ENCODE assay signal across 8 mouse cellular contexts in the genomic region with DNA sequence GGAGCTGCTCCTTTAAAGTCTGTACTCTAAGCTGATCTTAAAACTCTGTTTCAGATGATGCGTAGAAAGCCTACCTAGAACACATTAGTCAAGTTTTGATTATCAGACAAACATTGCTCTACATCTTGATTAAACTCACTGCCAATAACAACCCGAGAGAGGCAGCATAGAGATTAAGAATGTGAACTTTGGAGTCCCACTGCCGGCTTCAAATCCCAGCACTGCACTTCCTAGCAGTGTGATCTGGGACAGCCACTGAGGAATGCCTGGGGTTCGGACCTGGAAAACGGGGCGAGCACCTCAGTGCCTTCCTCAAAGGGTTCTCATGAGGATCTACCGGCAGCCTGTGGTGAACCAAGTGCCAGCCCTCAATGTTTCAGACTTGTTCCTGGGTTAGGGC. TPM values are rescaled to one million over a fixed set of nuclear protein-coding genes. Genes with fewer than 3 reads are reported as not detected.
DNase-seq lines count a peak whose midpoint lies in the region; ATAC-seq and TF ChIP-seq lines count a peak whose summit lies in the region.

No protein-coding gene starts in this region.

- no peak for ATAC-seq in erythroblast, adult 5-6 weeks (replicated peaks; ENCODE audit: low FRiP score, poor library complexity, severe bottlenecking)
- ATAC-seq in lung, postnatal 0 days = no peak
- ATAC-seq in kidney, embryonic 16.5 days (ENCODE audit: low FRiP score, low TSS enrichment) = no peak
- ATAC-seq in neural tube, embryonic 15.5 days (ENCODE audit: low FRiP score) = no peak

- TF ChIP-seq EP300 in lung, postnatal 0 days (IDR thresholded peaks at IDR 0.05) = no peak

- no peak for TF ChIP-seq CTCF in lung, postnatal 0 days (IDR thresholded peaks at IDR 0.05)

- H3K27me3 ChIP-seq in erythroblast, embryonic 14.5 days (ENCODE audit: control insufficient read depth) = no peaks in the 10 kb centered on the region
- H3K27me3 ChIP-seq in lung, postnatal 0 days (replicated peaks; ENCODE audit: insufficient read depth, low read length) = no peaks in the 10 kb centered on the region
- no peaks in the 10 kb centered on the region for H3K27me3 ChIP-seq in kidney, embryonic 16.5 days (ENCODE audit: insufficient read depth, low read length)
- no peaks in the 10 kb centered on the region for H3K27me3 ChIP-seq in neural tube, embryonic 15.5 days (replicated peaks)

- DNase-seq in lung, postnatal 0 days (ENCODE audit: low spot score) = no peak
- DNase-seq in lung, postnatal 25 days (ENCODE audit: low spot score) = no peak
- no peak for DNase-seq in cerebellum, adult 11 months
- no peak for DNase-seq in cerebellum, postnatal 4 days (ENCODE audit: low spot score in 2 of 2)

- peaks cover 50% of the 10 kb centered on the region for H3K4me1 ChIP-seq in erythroblast, embryonic 14.5 days (ENCODE audit: control insufficient read depth)
- peaks cover 18% of the 10 kb centered on the region for H3K4me1 ChIP-seq in lung, postnatal 0 days (ENCODE audit: insufficient read depth, low read depth, low read length)
- peaks cover 28% of the 10 kb centered on the region for H3K4me1 ChIP-seq in kidney, embryonic 16.5 days (ENCODE audit: insufficient read depth, low read length)
- peaks cover 39% of the 10 kb centered on the region for H3K4me1 ChIP-seq in neural tube, embryonic 15.5 days

- peaks cover 57% of the 10 kb centered on the region for H3K36me3 ChIP-seq in erythroblast, embryonic 14.5 days (ENCODE audit: control insufficient read depth)
- H3K36me3 ChIP-seq in lung, postnatal 0 days (ENCODE audit: insufficient read depth, low read length) = 0 out of 2 replicates have a peak, but pooled peaks cover 4% of the 10 kb centered on the region
- H3K36me3 ChIP-seq in kidney, embryonic 16.5 days (ENCODE audit: insufficient read depth, low read length) = peaks cover 27% of the 10 kb centered on the region
- H3K36me3 ChIP-seq in neural tube, embryonic 15.5 days = peaks cover 39% of the 10 kb centered on the region

- 87% methylated on average over 7 of the region's 7 CpGs for WGBS in lung, postnatal 0 days
- 87% methylated on average over 7 of the region's 7 CpGs for WGBS in kidney, embryonic 16.5 days
- 91% methylated on average over 7 of the region's 7 CpGs for WGBS in neural tube, embryonic 15.5 days

- H3K4me2 ChIP-seq in lung, postnatal 0 days (replicated peaks; ENCODE audit: low read depth, low read length) = 0 out of 2 replicates have a peak overlapping the region, but pooled peaks have one; percentile 85
- peak overlapping the region; percentile 85; the same call in 1 of the 2 replicates for H3K4me2 ChIP-seq in kidney, embryonic 16.5 days (replicated peaks; ENCODE audit: low read depth, low read length)
- H3K4me2 ChIP-seq in neural tube, embryonic 15.5 days = peak overlapping the region; percentile 98; the same call in 1 of the 2 replicates

- no peaks in the 10 kb centered on the region for H3K9me3 ChIP-seq in erythroblast, embryonic 14.5 days (ENCODE audit: control insufficient read depth, low read length)
- H3K9me3 ChIP-seq in lung, postnatal 0 days (ENCODE audit: low read length) = no peaks in the 10 kb centered on the region
- no peaks in the 10 kb centered on the region for H3K9me3 ChIP-seq in kidney, embryonic 16.5 days (ENCODE audit: low read length)
- no peaks in the 10 kb centered on the region for H3K9me3 ChIP-seq in neural tube, embryonic 15.5 days (replicated peaks)

- no peak overlapping the region for H3K27ac ChIP-seq in lung, postnatal 0 days (ENCODE audit: low read length)
- no peak overlapping the region for H3K27ac ChIP-seq in kidney, embryonic 16.5 days (ENCODE audit: low read length)
- H3K27ac ChIP-seq in neural tube, embryonic 15.5 days (replicated peaks) = no peak overlapping the region

- peak overlapping the region; percentile 68 for H3K4me3 ChIP-seq in erythroblast, embryonic 14.5 days (replicated peaks)
- no peak overlapping the region for H3K4me3 ChIP-seq in lung, postnatal 0 days (ENCODE audit: low read depth, low read length)
- H3K4me3 ChIP-seq in kidney, embryonic 16.5 days (ENCODE audit: low read length) = no peak overlapping the region
- peak overlapping the region; percentile 97; the same call in 1 of the 2 replicates for H3K4me3 ChIP-seq in neural tube, embryonic 15.5 days (replicated peaks)

- peak overlapping the region; percentile 16; the same call in 1 of the 2 replicates for H3K9ac ChIP-seq in lung, postnatal 0 days (replicated peaks; ENCODE audit: low read depth)
- peak overlapping the region; percentile 89 for H3K9ac ChIP-seq in kidney, embryonic 16.5 days (replicated peaks; ENCODE audit: low read length)
- H3K9ac ChIP-seq in neural tube, embryonic 15.5 days (replicated peaks) = 0 out of 2 replicates have a peak overlapping the region, but pooled peaks have one; percentile 91

RNA-seq across cellular contexts. Expression of a gene that starts 1.8 kb away (rescaled TPM):
- 3.1 and 3.5 TPM in 2 replicates for polyA plus RNA-seq in erythroblast, embryonic 14.5 days (2012)
- total RNA-seq in erythroblast, adult 5-6 weeks (2015; ENCODE audit: low replicate concordance) = 27.1 and 49.3 TPM in 2 replicates
- 34.8 and 36.0 TPM in 2 replicates for total RNA-seq in erythroblast, adult 5-6 weeks (2017; ENCODE audit: low replicate concordance)
- polyA plus RNA-seq in lung, postnatal 0 days (2015; fragmentation: Nextera tagmentation; extraction: Ambion mirVana) = 156 and 157 TPM in 2 replicates
- polyA plus RNA-seq in kidney, embryonic 16.5 days (2015; fragmentation: Nextera tagmentation; extraction: Ambion mirVana) = 158 and 162 TPM in 2 replicates
- 130 and 139 TPM in 2 replicates for polyA plus RNA-seq in neural tube, embryonic 15.5 days (2015; fragmentation: Nextera tagmentation; extraction: Ambion mirVana)

RNA-seq across cellular contexts. Expression of a gene that starts 2.0 kb away (rescaled TPM):
- 0.21 and 0.22 TPM in 2 replicates for polyA plus RNA-seq in erythroblast, embryonic 14.5 days (2012)
- 2.9 TPM in 1 of 2 replicates, not detected in the other for total RNA-seq in erythroblast, adult 5-6 weeks (2015; ENCODE audit: low replicate concordance)
- 0.28 TPM in 1 of 2 replicates, not detected in the other for total RNA-seq in erythroblast, adult 5-6 weeks (2017; ENCODE audit: low replicate concordance)
- 6.2 and 9.4 TPM in 2 replicates for polyA plus RNA-seq in lung, postnatal 0 days (2015; fragmentation: Nextera tagmentation; extraction: Ambion mirVana)
- 5.9 and 7.0 TPM in 2 replicates for polyA plus RNA-seq in kidney, embryonic 16.5 days (2015; fragmentation: Nextera tagmentation; extraction: Ambion mirVana)
- polyA plus RNA-seq in neural tube, embryonic 15.5 days (2015; fragmentation: Nextera tagmentation; extraction: Ambion mirVana) = 6.4 and 6.7 TPM in 2 replicates

RNA-seq across cellular contexts. Expression of a gene that starts 17.5 kb away (rescaled TPM):
- polyA plus RNA-seq in erythroblast, embryonic 14.5 days (2012) = 0.84 and 0.97 TPM in 2 replicates
- 0.42 and 2.7 TPM in 2 replicates for total RNA-seq in erythroblast, adult 5-6 weeks (2015; ENCODE audit: low replicate concordance)
- total RNA-seq in erythroblast, adult 5-6 weeks (2017; ENCODE audit: low replicate concordance) = 0.42 and 3.6 TPM in 2 replicates
- polyA plus RNA-seq in lung, postnatal 0 days (2015; fragmentation: Nextera tagmentation; extraction: Ambion mirVana) = 17.5 and 19.4 TPM in 2 replicates
- 26.3 and 27.3 TPM in 2 replicates for polyA plus RNA-seq in kidney, embryonic 16.5 days (2015; fragmentation: Nextera tagmentation; extraction: Ambion mirVana)
- 22.3 and 23.5 TPM in 2 replicates for polyA plus RNA-seq in neural tube, embryonic 15.5 days (2015; fragmentation: Nextera tagmentation; extraction: Ambion mirVana)

RNA-seq across cellular contexts. Expression of a gene that starts 27.8 kb away (rescaled TPM):
- polyA plus RNA-seq in erythroblast, embryonic 14.5 days (2012) = not detected in 2 replicates
- not detected in 2 replicates for total RNA-seq in erythroblast, adult 5-6 weeks (2015; ENCODE audit: low replicate concordance)
- not detected in 2 replicates for total RNA-seq in erythroblast, adult 5-6 weeks (2017; ENCODE audit: low replicate concordance)
- 4.6 and 5.5 TPM in 2 replicates for polyA plus RNA-seq in lung, postnatal 0 days (2015; fragmentation: Nextera tagmentation; extraction: Ambion mirVana)
- 3.6 and 3.8 TPM in 2 replicates for polyA plus RNA-seq in kidney, embryonic 16.5 days (2015; fragmentation: Nextera tagmentation; extraction: Ambion mirVana)
- 16.0 and 18.7 TPM in 2 replicates for polyA plus RNA-seq in neural tube, embryonic 15.5 days (2015; fragmentation: Nextera tagmentation; extraction: Ambion mirVana)

Comparison
In these comparisons a context has a peak if more than half of its experiments do, and no peak if none do; other contexts are left out.
1. H3K4me3 ChIP-seq: peak in erythroblast, embryonic 14.5 days (single experiment) and neural tube, embryonic 15.5 days (single experiment); none in lung, postnatal 0 days (single experiment) and kidney, embryonic 16.5 days (single experiment).
2. H3K9ac ChIP-seq: peak in every context shown above with its lines; median percentile 91 in neural tube, embryonic 15.5 days; 89 in kidney, embryonic 16.5 days; 16 in lung, postnatal 0 days.
3. RNA of a gene that starts 1.8 kb away (polyA plus RNA-seq): 158 to 162 TPM in kidney, embryonic 16.5 days, 156 to 157 TPM in lung, postnatal 0 days and 130 to 139 TPM in neural tube, embryonic 15.5 days; 3.1 to 3.5 TPM in erythroblast, embryonic 14.5 days; every median in the first group is over 10 times any median in the second.
4. Peak in every context shown above with its lines, with median percentiles within 50 percentile points of each other: H3K4me2 ChIP-seq.